Mouse (Mus musculus): ENCODE measurements around the gene Auts2. TPM values are rescaled to one million over a fixed set of nuclear protein-coding genes. Genes with fewer than 3 reads are reported as not detected.

The Auts2 gene
- total and polyA plus RNA-seq, 3 experiments = not detected

GRCm38 (mm10) chr5:131722791-131723190 is 820.4 kb downstream of the Auts2 start (continued):
- TF ChIP-seq MAX (IDR thresholded peaks at IDR 0.05; ENCODE audit: low read length) = no peak

GRCm38 (mm10) chr5:131722361-131722760 is 820.8 kb downstream of the Auts2 start:
- H3K79me2 ChIP-seq (replicated peaks; ENCODE audit: control insufficient read depth, extremely low read depth, insufficient read depth, poor library complexity, severe bottlenecking) = no peaks in the 10 kb centered on the region
- H3K9me3 ChIP-seq (replicated peaks; ENCODE audit: low read length) = peaks cover 82% of the 10 kb centered on the region
- H3K27ac ChIP-seq (ENCODE audit: insufficient read depth, low read depth) = no peak overlapping the region
- no peaks in the 10 kb centered on the region for H3K27me3 ChIP-seq (replicated peaks)
- H3K4me2 ChIP-seq (ENCODE audit: insufficient read depth, low read depth, poor library complexity, severe bottlenecking) = no peak overlapping the region
- in situ Hi-C loops (cut with MboI; ENCODE audit: low pct_ligation_motif_present, low pct_unique_long_range_greater_than_20kb, low sequenced_read_pairs) (no loop called here), dilution Hi-C loops (cut with MboI; ENCODE audit: extremely low pct_ligation_motif_present, extremely low pct_unique_long_range_greater_than_20kb, low sequenced_read_pairs) (no loop called here)
- DNase-seq (ENCODE audit: extremely low read depth) = no peak
- H3K36me3 ChIP-seq (replicated peaks in 1 of 2; ENCODE audit: control insufficient read depth in 1 of 2, insufficient read depth in 1 of 2, low read length in 1 of 2) = no peaks in the 10 kb centered on the region
- H3K4me3 ChIP-seq (replicated peaks in 1 of 3; ENCODE audit: low read depth in 2 of 3, low read length in 2 of 3, poor library complexity in 1 of 3) = no peak overlapping the region
- no peak overlapping the region for H3K9ac ChIP-seq (ENCODE audit: insufficient read depth, low read depth)
- H3K4me1 ChIP-seq (ENCODE audit: control insufficient read depth in 1 of 2, insufficient read depth in 2 of 2) = no peaks in the 10 kb centered on the region
- TF ChIP-seq PAX5 (IDR thresholded peaks at IDR 0.05; ENCODE audit: low read length) (no peak), E2F4 (IDR thresholded peaks at IDR 0.05; ENCODE audit: insufficient replicate concordance, low read depth, low read length) (no peak), SIN3A (IDR thresholded peaks at IDR 0.05; ENCODE audit: low read length) (no peak), MYC (IDR thresholded peaks at IDR 0.05; ENCODE audit: low read depth, low read length) (no peak), CHD2 (IDR thresholded peaks at IDR 0.05; ENCODE audit: low read length) (no peak), ZMIZ1 (IDR thresholded peaks at IDR 0.05; ENCODE audit: low read depth, low read length) (no peak), NELFE (IDR thresholded peaks at IDR 0.05; ENCODE audit: low read depth, low read length) (no peak), BHLHE40 (IDR thresholded peaks at IDR 0.05; ENCODE audit: low read depth, low read length) (no peak), JUND (conservative IDR thresholded peaks at IDR 0.05; ENCODE audit: low read depth, low read length) (no peak), MAFK (IDR thresholded peaks at IDR 0.05; ENCODE audit: insufficient replicate concordance, low read length) (no peak), CHD1 (IDR thresholded peaks at IDR 0.05; ENCODE audit: low read depth, low read length) (no peak), ELF1 (IDR thresholded peaks at IDR 0.05; ENCODE audit: low read depth, low read length) (no peak), POLR2AphosphoS2 (IDR thresholded peaks at IDR 0.05; ENCODE audit: low read depth, low read length) (no peak), USF1 (IDR thresholded peaks at IDR 0.05; ENCODE audit: low read depth, low read length) (no peak), MXI1 (IDR thresholded peaks at IDR 0.05; ENCODE audit: low read depth, low read length) (no peak)

- Histone ChIP-seq H3K4me1 (ENCODE audit: control insufficient read depth in 1 of 2, insufficient read depth in 2 of 2) (no peaks in the 10 kb centered on the region), H3K4me2 (ENCODE audit: insufficient read depth, low read depth, poor library complexity, severe bottlenecking) (no peak overlapping the region), H3K27me3 (replicated peaks) (no peaks in the 10 kb centered on the region), H3K9me3 (replicated peaks; ENCODE audit: low read length) (peaks cover 81% of the 10 kb centered on the region), H3K79me2 (replicated peaks; ENCODE audit: control insufficient read depth, extremely low read depth, insufficient read depth, poor library complexity, severe bottlenecking) (no peaks in the 10 kb centered on the region), H3K27ac (ENCODE audit: insufficient read depth, low read depth) (no peak overlapping the region), H3K36me3 (replicated peaks in 1 of 2; ENCODE audit: control insufficient read depth in 1 of 2, insufficient read depth in 1 of 2, low read length in 1 of 2) (no peaks in the 10 kb centered on the region), H3K9ac (ENCODE audit: insufficient read depth, low read depth) (no peak overlapping the region), H3K4me3 (replicated peaks in 1 of 3; ENCODE audit: low read depth in 2 of 3, low read length in 2 of 3, poor library complexity in 1 of 3) (no peak overlapping the region)
- no peak for DNase-seq (ENCODE audit: extremely low read depth)
- in situ Hi-C loops (cut with MboI; ENCODE audit: low pct_ligation_motif_present, low pct_unique_long_range_greater_than_20kb, low sequenced_read_pairs) (no loop called here), dilution Hi-C loops (cut with MboI; ENCODE audit: extremely low pct_ligation_motif_present, extremely low pct_unique_long_range_greater_than_20kb, low sequenced_read_pairs) (no loop called here)
- TF ChIP-seq GABPA (IDR thresholded peaks at IDR 0.05; ENCODE audit: insufficient replicate concordance, low read depth, low read length) (no peak), TBP (conservative IDR thresholded peaks at IDR 0.05; ENCODE audit: low read depth, low read length) (no peak), POLR2A (IDR thresholded peaks at IDR 0.05; ENCODE audit: low read depth, low read length) (no peak), ZC3H11A (IDR thresholded peaks at IDR 0.05; ENCODE audit: low read depth, low read length) (no peak), CHD2 (IDR thresholded peaks at IDR 0.05; ENCODE audit: low read length) (no peak), MXI1 (IDR thresholded peaks at IDR 0.05; ENCODE audit: low read depth, low read length) (no peak), MAFK (IDR thresholded peaks at IDR 0.05; ENCODE audit: insufficient replicate concordance, low read length) (no peak), JUN (IDR thresholded peaks at IDR 0.05; ENCODE audit: insufficient read depth, low read depth, low read length) (no peak), CHD1 (IDR thresholded peaks at IDR 0.05; ENCODE audit: low read depth, low read length) (no peak), HCFC1 (IDR thresholded peaks at IDR 0.05; ENCODE audit: low read depth, low read length) (no peak), NRF1 (IDR thresholded peaks at IDR 0.05; ENCODE audit: low read depth, low read length) (no peak), NELFE (IDR thresholded peaks at IDR 0.05; ENCODE audit: low read depth, low read length) (no peak), E2F4 (IDR thresholded peaks at IDR 0.05; ENCODE audit: insufficient replicate concordance, low read depth, low read length) (no peak), EP300 (IDR thresholded peaks at IDR 0.05; ENCODE audit: low read length) (no peak), SMC3 (IDR thresholded peaks at IDR 0.05; ENCODE audit: low read depth, low read length) (no peak), RCOR1 (conservative IDR thresholded peaks at IDR 0.05; ENCODE audit: low read depth, low read length) (no peak), ZMIZ1 (IDR thresholded peaks at IDR 0.05; ENCODE audit: low read depth, low read length) (no peak), ZKSCAN1 (IDR thresholded peaks at IDR 0.05; ENCODE audit: borderline replicate concordance, low read depth, low read length) (no peak), TCF12 (IDR thresholded peaks at IDR 0.05; ENCODE audit: low read depth, low read length) (no peak), USF2 (conservative IDR thresholded peaks at IDR 0.05; ENCODE audit: low read depth, low read length) (no peak)
Observed at GRCm38 (mm10) chr5:131718013-131718412, 825.1 kb downstream of the Auts2 start.

All from CH12.LX (cell line).